Mouse (Mus musculus) subcutaneous adipose tissue, adult 2 months (tissue): Measurements from ENCODE around the gene Cfap77. TPM values are rescaled to one million over a fixed set of nuclear protein-coding genes. Genes with fewer than 3 reads are reported as not detected.

Source experiments
- polyA plus RNA-seq: library from polyadenylated mRNA; depleted of rRNA; stranded (reverse); fragments of >200 nt; gene quantifications from 2 replicates; pipeline ENCODE4 v1.2.3, GENCODE M21; 2012; ENCODE audit warnings: low replicate concordance; rRNA removed

The Cfap77 gene
- 0.48 TPM in 1 of 2 replicates, not detected in the other for polyA plus RNA-seq

DNA sequence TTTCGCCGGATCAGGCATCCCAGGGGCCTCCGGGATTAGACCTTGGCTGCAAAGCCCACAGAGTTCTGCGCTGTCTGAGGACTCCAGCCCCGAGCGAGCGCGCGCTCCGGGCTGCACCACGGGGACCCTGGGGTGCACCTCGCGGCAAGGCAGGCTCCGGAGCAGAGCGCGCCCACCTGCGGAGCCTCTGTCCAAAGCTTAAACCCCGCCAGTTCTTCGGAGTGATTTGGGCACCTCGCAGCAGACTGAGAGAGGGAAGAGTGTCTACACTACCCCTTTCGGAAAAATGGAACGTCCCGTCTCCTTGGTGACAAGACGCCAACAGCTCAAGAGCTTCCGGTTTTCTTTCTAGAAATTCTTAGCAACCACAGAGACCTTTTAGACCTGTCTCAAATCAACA, at the start of gene Cfap77:
Gene Cfap77 (minus strand): TSS at position 76 of the 400 bp plus-strand sequence.

GRCm38 (mm10) chr2:29060135-29060597, 5.3 kb upstream of the Cfap77 start, which contains the start of gene Ttf1:
TSS of gene Ttf1 (plus strand) at chr2:29060262.

GRCm38 (mm10) chr2:28916513-28916865, 138.4 kb downstream of the Cfap77 start, which contains the start of gene Barhl1:
TSS of gene Barhl1 (minus strand) at chr2:28916668.

Other genes starting within 250 kb of the Cfap77 start
- 5.4 and 17.4 TPM in 2 replicates for gene Gtf3c4, start 214.7 kb downstream of the Cfap77 start, polyA plus RNA-seq
- gene Ddx31, start 214.7 kb downstream of the Cfap77 start, polyA plus RNA-seq = 3.0 and 7.0 TPM in 2 replicates
- gene Barhl1, start 138.4 kb downstream of the Cfap77 start, polyA plus RNA-seq = not detected in 2 replicates
- gene Ttf1, start 5.2 kb upstream of the Cfap77 start, polyA plus RNA-seq = 7.0 and 8.0 TPM in 2 replicates
- gene Setx, start 69.1 kb upstream of the Cfap77 start, polyA plus RNA-seq = 6.0 and 8.5 TPM in 2 replicates
- 48.9 and 52.2 TPM in 2 replicates for gene Ntng2, start 197.9 kb upstream of the Cfap77 start, polyA plus RNA-seq